Mouse (Mus musculus) natural killer cell, adult 2 months (primary cell): ENCODE measurements around the gene Pcp4l1.
"Not testable (repeated sequence)": the region's sequence is repeated elsewhere in the genome, so short reads cannot be mapped to it uniquely, and the experiment has no call there.

Experiments
- DNase-seq, 2 experiments: peaks; one replicate each; pipeline ENCODE4 v3.0.0; 2022; ENCODE audit warnings: low spot score in 2 of 2

Gene Pcp4l1

DNA sequence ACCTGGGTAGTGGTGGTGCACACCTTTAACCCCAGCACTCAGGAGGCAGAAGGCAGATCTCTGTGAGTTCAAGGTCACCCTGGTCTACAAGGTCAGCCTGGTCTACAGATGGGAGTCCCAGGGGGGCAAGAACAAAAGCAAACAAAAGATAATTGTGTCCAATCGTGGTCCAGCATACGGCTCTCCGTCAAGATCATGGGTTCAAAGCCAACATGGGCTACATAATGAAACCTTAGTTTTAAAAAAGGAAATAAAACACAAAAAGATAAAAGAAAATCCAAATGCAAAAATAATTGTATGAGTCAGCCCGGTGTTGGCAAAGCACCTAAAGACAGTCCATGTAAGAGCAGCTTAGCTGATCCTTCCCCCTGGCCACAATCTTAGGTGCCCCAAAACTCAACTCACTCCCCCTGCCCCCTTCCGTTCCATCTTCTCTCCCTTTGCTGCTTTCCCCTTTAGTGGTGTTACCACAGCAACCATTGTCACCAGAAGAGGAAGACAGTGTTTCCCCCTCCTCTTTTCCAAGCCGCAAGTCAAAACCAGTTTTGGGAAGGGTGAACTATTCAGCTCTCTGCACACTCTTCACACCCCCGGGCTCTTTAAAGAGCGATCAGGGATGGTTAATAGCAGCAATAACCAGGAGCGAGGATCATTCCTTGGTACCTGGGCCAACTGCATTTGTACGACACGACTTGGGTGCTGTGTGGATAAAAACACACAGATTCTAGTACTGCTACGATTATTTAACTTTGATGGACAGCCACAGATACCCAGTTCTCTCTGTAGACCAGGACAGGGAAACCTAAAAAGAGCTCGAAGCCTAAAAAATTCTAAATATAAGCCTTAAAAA lies 8.0 kb downstream of the Pcp4l1 start:
- DNase-seq: no peak

DNA sequence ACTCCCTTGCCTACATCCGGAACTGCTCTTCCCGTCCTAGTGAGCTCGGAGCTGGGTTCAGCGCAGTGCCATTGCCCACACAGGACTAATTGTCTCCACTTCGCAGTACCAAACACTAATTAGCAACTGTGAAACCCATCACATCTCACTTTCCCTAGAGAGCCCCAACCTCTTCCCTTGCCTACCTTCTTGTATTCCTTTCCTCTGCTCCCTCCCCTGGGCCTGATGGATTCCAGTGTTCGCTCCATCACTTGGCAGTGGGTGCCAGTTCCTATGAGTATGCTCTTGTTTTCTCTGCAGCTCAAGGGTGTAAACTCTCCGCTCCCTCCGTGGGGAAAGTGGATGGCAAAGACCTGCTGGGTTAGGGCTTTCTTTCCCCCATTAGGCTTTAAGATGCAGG lies 10.4 kb downstream of the Pcp4l1 start:
- DNase-seq: no peak

- DNase-seq: peak; percentile 41 to 57
These were observed 11.8 kb downstream of the Pcp4l1 start for GRCm38 (mm10) chr1:171184314-171184713.

DNA sequence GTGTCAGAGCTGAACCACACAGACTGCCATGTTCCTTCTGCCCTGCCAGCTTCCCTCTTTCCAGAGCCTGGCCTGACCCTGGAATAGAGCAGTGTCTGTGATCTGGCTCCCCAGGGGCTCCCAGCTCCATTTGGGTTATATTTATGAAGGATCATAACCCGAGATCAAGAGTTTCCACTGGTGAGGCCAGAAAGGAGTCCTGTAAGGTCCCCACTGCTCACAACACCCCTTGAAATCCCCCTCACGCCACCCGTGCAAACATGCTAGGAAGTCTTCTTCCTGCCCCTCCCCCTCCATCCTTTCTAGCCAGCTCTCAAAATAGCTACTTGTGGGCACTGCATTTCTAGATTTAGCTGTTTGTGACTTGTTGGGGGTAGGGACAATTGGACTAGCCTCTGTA lies 12.4 kb downstream of the Pcp4l1 start:
- DNase-seq: no peak

DNA sequence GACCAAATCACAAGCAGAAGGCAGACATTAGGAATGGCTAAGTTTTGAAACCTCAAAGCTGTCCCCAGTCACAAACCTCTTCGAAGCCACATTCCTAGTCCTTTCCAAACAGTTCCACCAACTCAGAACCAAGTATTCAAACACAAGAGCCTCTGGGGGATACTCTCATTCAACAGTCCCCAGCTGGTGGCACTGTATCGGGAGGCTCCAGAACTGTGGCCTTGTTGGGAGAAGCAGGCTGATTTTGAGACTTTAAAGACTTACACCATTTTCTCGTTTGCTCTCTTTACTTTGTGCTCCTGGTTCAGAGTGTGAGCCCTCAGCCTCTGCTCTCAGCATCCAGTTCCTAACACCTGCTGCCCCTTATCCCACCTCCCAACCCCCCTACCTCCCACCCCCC lies 13.0 kb downstream of the Pcp4l1 start:
- no peak for DNase-seq

- DNase-seq: no peak
These were observed 16.4 kb downstream of the Pcp4l1 start for GRCm38 (mm10) chr1:171179487-171180171.

GRCm38 (mm10) chr1:171172779-171173178 lies 23.3 kb downstream of the Pcp4l1 start:
- no peak for DNase-seq

GRCm38 (mm10) chr1:171171138-171171537 lies 24.9 kb downstream of the Pcp4l1 start:
- DNase-seq: no peak

DNA sequence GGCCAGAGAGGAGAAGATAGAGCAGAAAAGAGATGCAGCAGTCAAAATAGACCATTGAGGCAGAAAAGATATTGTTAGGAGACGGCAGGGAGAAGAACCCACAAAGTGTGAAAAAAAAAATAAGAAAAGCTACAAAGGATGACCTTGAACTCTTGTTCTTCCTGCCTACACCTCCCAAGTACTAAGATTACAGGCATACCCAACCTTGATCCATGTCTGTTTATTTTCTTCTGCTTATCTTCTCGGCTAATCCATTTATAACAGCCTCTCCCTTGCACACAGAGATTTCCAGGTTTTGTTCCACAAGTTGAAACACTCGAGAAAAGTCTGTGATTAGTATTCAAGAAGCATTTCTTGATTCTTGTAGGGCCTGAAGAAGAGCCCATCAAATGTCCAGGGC lies 26.2 kb downstream of the Pcp4l1 start:
- no peak for DNase-seq

- DNase-seq: no peak
These were observed 27.2 kb downstream of the Pcp4l1 start for GRCm38 (mm10) chr1:171168906-171169305.

- no peak for DNase-seq
These were observed 30.3 kb downstream of the Pcp4l1 start for GRCm38 (mm10) chr1:171165629-171166345.

DNA sequence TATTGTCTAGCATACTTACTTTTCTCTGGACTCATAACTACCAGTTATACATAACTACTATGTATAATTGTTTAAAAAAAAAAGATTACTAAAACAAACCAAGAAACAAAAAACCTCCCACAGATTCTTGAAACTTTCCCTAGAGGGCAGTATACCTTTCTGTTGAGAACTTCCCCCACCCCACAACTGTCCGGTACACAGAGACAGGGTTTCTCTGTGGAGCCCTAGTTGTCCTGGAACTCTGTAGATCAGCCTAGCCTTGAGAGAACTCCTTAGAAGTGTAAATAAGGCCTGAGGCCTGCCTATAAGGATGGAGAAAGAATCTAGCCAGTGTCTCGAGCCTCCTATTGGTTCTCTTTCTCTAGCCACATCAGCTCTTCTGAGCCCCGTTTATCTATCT lies 31.8 kb downstream of the Pcp4l1 start:
- no peak for DNase-seq

DNA sequence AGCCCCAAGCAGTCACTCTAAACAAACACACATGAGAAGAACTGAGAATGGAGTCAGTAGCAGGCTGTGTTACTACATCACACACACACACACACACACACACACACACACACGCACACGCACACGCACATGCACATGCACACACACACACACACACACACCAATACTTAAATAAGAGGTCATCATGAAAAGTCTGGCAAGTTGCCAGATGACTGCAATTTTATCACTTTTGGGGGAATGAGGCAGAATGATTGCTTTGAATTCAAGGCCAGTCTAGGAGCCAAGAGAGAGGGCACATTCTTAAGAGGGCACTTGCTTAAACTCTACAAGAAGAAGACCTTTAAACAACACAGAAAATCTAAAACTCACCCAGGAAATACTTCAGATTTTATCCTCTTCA lies 33.5 kb downstream of the Pcp4l1 start:
- no peak for DNase-seq

- DNase-seq: peak in 1 of 2 experiments; percentile 9
These were observed 36.5 kb downstream of the Pcp4l1 start for GRCm38 (mm10) chr1:171159485-171159975.

- no peak for DNase-seq
These were observed 38.1 kb downstream of the Pcp4l1 start for GRCm38 (mm10) chr1:171157965-171158364.

- DNase-seq: no peak
These were observed 39.4 kb downstream of the Pcp4l1 start for GRCm38 (mm10) chr1:171156644-171157043.

DNA sequence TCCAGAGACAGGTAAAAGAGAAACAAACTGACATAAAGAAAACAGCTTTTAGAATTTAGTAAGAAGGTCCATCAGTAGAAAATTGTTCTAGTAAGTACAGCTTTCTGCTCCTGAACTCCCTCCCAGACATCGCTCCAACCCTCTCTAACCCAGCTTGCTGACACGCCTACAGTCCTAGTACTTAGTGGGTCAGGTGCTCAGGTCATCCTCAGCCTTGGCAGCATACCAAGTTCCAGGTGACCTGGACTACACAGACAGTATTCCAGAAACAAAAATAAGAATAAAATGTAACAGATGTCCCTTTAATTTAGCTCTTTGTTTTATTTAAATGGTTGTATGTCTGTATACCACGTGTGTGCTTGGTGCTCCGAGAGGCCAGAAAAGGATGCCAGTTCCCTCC lies 44.1 kb downstream of the Pcp4l1 start:
- DNase-seq: no peak

DNA sequence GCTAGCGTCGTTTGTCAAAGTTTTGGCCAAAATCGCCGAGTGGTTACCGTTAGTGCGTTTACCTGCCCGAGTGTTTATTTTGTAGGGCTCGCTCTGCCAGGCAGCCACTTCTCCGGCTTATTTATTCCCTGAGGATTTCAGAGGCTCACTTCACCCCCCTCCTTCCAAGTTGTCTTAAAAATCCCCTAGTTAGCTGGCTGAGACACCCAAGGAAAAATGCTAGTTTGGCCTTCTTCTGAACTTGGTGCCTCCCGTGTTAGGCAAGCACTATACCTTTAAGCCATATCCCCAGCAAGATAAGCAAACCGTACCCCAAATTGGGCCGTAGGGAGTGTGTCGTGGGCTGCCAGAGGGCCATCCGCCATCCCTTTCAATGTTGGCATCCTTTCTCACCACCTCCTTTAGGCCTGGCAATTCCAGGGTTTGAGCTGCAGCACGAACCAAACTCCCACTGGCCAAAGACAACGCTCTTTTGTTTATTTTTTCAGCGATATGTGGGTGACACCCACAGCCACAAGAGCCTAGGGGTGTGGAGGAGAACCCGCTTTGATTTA lies 45.2 kb downstream of the Pcp4l1 start:
- peak; percentile 2 to 18 for DNase-seq

DNA sequence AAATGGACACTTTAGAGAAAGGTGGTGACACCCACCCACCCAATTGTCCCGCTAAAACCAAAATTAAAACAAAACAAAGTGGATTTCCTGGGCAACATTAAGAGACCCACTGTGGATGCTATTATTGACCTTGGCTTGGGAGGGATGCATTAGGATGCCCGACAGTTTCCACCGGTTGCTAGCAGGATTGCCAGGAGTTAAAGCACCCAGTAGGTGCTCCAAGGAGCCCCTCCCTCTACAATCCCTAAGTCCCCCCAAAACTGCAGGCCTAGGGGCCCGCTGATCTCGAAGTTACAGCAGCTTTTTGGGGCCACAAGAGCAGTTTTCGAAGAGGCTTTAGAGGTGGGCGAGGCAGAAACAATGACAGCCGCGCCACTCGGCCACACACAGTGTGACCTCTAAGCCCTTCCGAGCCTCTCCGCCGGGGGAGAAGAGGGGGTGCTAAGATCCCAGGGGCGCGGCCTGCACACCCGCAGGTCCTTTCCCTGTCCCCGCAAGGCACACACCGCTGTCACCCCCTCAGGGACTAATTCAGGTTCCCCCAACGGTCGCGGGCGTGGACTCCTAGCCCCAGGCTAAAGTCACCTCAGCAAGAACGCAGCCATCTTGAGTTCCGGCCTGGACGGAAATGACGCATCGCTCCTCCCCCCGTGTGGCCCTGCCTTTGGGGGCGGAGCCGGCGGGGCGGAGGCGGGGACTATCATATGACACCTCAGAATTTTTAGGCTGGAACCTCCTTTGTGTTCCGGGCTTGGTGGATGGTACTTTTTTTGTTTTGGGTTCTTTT lies 45.9 kb downstream of the Pcp4l1 start, which contains the start of the genes Sdhc and Mpz:
TSS of gene Sdhc (minus strand) at position 630 of the 787 bp plus-strand sequence.
TSS of gene Mpz (plus strand) at position 738 of the 787 bp plus-strand sequence.
- DNase-seq: peak; percentile 97

DNA sequence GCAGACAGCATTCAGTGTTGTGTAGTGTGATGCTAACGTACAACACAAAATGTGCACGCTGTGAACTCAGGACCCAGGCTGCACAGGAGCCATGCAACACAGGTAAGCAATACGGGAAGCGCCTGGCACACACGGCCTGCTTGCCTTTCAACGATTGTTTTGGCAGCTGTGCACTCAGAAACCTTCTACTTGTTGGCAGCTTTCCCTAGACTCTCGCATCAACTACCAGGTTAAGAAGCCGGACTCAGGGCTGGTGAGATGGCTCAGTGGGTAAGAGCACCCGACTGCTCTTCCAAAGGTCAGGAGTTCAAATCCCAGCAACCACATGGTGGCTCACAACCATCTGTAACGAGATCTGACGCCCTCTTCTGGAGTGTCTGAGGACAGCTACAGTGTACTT lies 53.1 kb downstream of the Pcp4l1 start:
- DNase-seq: not testable (repeated sequence)
